Mouse (Mus musculus): ENCODE results near the gene Mta1.

The Mta1 gene

DNA sequence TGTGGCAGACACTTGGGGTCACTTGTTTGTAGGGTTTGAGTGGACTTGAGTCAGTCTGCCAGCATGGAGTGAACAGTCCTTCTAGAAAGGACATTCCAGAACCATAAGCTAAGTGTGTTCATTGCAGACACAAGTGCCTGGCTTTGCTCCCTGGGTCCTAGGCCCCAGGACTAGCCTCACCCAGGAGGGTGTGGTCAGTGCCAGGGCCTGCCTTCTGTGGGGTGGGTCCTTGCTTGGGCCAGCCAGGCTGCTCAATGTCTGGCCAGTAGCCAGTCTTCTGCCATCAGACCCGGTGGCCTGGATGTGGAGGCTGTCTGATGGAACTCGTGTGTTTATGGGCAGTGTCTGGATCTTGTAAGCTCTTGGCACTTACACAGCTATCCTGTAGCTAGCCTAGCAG lies 34.5 kb downstream of the Mta1 start:
- intact Hi-C loops (cut with DNase I) = no loop called here

- intact Hi-C loops (cut with DNase I) = no loop called here
These were observed 35.2 kb downstream of the Mta1 start for GRCm38 (mm10) chr12:113133260-113133659.

- intact Hi-C loops (cut with DNase I) = no loop called here
These were observed 35.9 kb downstream of the Mta1 start for GRCm38 (mm10) chr12:113133861-113134403.

DNA sequence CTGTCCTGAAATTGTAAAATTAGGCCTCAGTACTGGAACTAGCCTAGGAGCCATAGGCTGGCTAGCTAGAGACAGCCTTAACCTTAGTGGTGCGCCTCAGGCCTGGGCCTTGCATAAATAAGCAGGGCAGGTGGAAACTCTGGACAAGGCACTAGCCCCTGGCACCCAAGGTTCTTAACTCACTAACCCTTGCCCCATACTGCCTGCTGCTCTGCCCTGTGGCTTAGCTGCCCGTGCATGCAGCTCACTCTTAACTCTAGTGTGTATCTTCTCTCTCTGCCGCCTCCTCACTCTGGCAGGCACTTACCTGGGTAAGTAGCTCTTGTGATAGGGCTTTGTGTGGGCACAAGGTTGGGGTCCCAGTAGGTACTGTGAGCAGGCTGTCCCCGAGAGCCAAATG lies 36.4 kb downstream of the Mta1 start:
- intact Hi-C loops (cut with DNase I) = no loop called here

DNA sequence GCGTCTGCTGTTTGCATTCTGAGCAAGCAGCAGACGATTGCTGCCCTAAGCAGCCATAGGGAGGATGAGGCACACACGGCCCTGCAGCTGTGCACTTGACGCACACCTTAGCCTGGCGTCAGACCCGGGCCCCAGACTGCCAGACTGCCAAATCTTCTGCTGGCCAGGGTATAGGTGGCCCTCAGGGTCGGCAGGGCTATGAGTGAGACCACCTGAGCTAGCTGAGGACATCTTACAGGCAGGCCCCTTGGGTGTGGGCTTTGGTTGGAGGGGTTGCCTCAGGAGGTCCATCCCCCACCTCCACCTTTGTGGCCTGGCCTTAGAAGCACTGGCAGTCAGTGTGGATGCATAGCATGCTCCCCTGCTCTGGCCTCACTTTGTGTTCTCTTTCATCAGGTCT lies 37.3 kb downstream of the Mta1 start:
- intact Hi-C loops (cut with DNase I) = no loop called here

DNA sequence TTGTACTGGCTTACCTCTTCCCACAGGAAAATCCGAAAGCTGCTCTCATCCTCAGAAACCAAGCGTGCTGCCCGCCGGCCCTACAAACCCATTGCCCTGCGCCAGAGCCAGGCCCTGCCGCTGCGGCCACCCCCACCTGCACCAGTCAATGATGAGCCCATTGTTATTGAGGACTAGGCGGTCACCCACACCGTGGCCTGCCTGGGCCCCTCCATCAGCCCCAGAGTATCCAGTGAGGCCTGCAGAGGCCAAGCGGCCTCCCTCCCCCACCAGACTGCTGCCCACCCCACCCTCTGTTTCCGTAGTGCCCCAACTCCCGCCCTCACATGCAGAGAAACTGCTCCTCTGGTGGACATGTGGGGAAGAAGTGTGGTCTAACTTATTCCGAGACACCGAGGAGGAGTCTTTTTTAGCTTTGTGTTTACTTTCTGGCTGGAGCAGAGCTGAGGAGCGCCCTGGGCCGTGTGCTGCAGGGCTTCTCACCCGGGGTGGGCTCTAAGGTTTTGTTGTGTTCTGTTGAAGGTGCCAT lies 38.5 kb downstream of the Mta1 start:
- intact Hi-C loops (cut with DNase I) = no loop called here

- intact Hi-C loops (cut with DNase I) = no loop called here
These were observed 39.5 kb downstream of the Mta1 start for GRCm38 (mm10) chr12:113137260-113138213.

DNA sequence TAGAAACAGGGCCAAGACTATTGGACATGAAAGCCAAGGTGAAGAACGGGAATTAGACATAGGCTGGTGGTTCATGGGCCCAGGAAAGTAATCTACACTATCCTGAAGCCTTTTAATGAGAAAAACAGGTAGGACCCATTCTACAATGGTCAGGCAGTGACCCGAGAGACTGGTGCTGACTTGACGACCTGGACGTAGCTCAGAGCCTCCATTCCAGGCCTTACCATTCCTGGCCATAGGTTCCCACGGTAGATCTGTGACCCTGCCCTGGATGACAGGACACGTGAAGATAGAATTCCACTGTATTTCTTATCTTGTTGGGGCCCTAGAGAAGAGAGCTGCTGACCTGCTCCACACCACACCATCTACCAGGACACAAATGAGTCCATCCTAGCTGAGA lies 40.2 kb downstream of the Mta1 start:
- intact Hi-C loops (cut with DNase I) = no loop called here

DNA sequence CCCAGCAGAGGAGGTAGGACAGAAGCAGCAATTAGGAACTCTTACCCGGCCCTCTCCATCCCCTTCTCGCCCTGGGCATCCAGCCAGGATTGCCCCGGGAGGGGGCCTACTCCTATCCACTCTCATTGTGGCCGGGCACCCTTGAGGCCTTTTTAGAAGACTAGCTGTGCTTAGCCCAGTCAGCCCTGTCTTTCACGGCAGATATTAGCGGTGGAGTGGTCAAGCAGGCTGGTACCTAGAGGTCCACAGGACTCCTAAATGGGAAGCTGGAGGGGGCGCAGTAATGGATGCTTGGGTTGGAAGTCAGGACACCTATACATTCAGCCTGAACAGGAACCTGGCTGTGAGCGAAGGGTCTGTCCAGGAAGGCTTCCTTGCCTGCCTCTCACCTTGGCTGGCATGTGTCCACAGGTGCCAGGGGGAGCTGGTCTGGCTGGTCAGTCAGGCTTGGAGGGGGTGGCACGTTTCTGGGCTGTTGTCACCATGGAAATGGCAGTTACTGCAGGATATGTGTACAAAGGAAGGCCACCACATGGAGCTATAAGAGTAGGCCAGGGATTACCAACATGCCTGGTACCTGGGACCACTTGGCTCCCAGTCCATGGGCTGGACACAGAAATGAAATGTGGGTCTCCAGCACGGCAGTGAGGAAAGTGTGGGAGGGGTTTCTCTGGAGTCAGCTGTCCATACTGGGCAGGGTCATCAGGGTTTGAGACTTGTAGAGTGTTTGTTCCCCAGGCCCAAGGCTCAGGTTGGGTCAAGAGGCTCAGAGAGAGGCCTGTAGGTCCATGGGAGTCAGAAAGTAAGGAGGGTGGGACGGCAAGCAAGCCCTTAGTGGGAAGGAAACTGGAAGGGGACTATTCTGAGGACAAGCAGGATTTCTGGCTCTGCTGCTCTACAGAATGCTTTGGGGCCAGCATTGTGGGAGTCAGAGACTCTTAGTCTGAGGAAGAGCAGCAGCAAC lies 41.1 kb downstream of the Mta1 start:
- intact Hi-C loops (cut with DNase I) = no loop called here

- intact Hi-C loops (cut with DNase I) = no loop called here
These were observed 42.0 kb downstream of the Mta1 start, which contains the start of gene Crip2 for GRCm38 (mm10) chr12:113139908-113140615. Crip2 (plus strand) TSS chr12:113140236.

DNA sequence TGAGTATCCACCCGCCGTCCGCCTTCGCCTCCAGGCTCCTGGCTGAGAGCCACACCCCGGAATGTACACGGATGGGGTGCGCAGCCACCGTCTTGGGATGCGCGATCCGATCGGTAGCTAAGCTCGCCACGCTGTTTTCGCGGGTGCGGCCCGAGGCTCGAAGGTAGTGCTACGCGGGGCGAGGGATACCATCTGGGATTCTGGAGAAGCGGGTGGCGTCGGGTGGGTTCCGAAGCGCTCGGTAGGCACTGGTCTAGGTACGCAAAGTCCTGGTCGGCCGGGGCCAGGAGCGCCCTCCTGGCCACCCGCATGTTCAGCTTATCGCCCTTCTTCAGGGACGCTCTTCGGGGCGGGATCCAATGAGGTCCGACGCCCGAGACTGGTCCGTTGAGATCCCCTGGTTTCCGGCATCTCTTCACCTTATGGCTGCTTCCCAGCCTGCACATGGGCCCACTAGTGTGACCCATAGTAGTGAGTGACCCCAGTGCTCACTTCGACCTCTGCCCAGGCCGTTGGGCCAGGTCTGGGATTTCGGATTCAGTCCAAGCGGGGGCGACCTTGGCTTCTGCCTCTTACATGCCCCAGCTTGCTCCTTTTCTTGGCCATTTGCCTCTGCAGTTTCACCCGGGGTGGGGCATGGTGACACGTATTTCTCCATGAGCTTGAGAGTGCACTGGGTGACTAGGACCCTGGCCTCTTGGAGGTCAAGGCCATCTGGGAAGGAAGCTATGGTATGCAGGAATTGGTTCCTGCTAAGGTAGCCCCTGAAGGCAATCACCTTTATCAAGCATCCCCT lies 42.7 kb downstream of the Mta1 start:
- intact Hi-C loops (cut with DNase I) = no loop called here

- intact Hi-C loops (cut with DNase I) = no loop called here
These were observed 43.5 kb downstream of the Mta1 start for GRCm38 (mm10) chr12:113141531-113141973.

DNA sequence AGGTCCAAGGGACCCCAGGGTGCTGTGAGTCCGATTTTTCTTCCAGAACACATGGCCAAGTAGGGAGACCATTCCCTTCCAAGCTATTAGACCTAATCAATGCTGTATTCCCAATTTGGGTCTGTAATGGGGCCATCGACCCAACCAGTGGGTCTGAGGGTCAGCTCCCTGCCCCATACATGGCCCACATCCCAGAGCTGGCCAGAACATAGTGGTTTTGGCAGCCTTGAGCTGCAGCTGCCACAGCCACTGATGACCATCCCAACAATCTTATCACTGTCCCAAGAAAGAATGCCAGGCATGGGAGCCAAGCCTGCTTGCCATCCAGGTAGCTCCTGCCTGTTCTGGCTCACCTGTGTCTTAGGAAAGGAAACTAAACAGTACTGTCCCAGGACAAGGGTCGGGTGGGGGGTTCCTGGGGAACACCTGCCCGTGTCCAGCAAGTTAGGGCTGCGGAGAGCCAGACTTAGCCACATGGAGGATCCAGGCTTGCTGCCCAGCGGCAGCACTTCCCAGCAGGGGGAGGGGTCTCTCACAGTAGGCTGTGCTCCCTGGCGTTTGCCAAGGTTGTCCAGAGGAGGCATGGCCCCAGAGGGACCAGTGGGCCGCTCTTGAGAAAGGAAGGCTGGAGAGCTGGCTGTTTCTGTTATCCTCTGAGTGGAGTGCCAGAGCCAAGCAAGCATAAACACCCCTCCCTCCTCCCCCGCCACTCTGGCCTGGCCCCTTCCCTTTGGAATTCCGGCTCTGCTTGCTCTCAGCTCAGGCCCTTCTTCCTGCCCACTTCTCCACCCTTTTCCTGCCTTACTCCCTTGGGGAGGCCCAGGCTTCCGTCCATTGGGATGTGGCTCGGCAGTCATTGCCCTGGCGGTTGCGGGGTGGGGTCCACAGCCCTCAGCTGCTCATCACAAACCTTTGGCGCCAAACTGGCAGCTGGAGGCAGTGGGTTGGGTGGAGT lies 44.2 kb downstream of the Mta1 start:
- intact Hi-C loops (cut with DNase I) = no loop called here

- intact Hi-C loops (cut with DNase I) = no loop called here
These were observed 45.1 kb downstream of the Mta1 start for GRCm38 (mm10) chr12:113143164-113143563.

DNA sequence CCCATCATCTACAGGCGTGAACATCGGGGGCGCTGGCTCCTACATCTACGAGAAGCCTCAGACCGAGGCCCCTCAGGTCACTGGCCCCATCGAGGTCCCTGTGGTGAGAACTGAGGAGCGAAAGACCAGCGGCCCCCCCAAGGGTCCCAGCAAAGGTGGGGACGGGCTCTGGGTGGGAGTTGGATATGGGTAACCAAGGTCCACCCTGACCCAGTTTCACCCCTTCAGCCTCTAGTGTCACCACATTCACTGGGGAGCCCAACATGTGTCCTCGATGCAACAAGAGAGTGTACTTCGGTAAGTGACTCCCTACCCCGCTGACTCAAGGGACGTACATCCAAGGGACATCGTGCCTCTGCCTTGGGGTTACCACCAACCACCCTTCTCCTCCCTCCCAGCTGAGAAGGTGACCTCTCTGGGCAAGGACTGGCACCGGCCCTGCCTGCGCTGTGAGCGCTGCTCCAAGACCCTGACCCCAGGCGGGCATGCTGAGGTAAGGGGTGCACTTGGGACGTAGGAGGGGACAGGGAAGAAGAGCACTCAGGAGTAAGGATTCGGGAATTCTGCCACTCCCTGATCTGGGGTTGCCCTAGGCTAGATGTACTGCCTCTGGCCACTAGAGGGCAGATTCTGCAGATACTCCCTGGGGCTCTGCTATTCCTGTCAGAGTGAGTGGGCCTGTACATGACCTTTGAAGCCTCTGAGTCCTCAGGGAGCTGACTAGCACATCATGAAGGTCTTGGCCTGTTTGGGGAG lies 46.1 kb downstream of the Mta1 start:
- intact Hi-C loops (cut with DNase I) = no loop called here

DNA sequence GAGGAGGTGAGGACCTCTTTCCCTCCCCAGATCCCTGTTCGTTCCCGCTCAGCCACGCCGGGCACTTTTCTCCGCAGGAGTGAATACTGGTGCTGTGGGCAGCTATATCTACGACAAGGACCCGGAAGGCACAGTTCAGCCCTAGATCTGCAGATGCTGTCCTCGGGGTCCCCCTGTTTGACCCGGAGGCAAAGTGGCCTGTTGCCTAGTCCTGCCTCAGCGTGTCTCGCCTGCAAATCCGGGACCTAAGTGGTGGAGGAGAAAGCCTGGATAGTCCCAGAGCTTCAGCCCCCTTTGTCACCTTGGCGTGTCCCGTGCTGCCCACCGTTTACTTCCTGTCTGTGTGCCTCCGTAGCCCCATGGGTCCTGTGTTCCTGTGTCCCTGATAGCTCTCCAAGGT lies 46.8 kb downstream of the Mta1 start:
- intact Hi-C loops (cut with DNase I) = loop anchor here (5.0 kb wide), 2 partner anchors 42 to 62 kb away; partner anchors contain the start of gene Tmem121

GRCm38 (mm10) chr12:113145591-113145990 lies 47.5 kb downstream of the Mta1 start:
- intact Hi-C loops (cut with DNase I) = loop anchor here (5.0 kb wide), 2 partner anchors 42 to 62 kb away; partner anchors contain the start of gene Tmem121
